Mouse (Mus musculus) skeletal muscle tissue, adult 2 months (tissue): ENCODE measurements around the gene Ubxn4.
"Not testable (repeated sequence)": the region's sequence is repeated elsewhere in the genome, so short reads cannot be mapped to it uniquely, and the experiment has no call there.

Experiments used
- DNase-seq: peaks from one replicate; pipeline ENCODE4 v3.0.0-alpha.2; 2012; ENCODE audit warnings: low read depth, low spot score

Ubxn4 gene

GRCm38 (mm10) chr1:128309043-128309442 is 65.3 kb downstream of the Ubxn4 start:
- no peak for DNase-seq

- DNase-seq, result no peak
These were observed 70.9 kb downstream of the Ubxn4 start for GRCm38 (mm10) chr1:128314665-128315064.

GRCm38 (mm10) chr1:128319266-128319665 is 75.5 kb downstream of the Ubxn4 start:
- not testable (repeated sequence) for DNase-seq

GRCm38 (mm10) chr1:128323026-128323643 is 79.4 kb downstream of the Ubxn4 start:
- no peak for DNase-seq

- DNase-seq, result no peak
These were observed 81.0 kb downstream of the Ubxn4 start for GRCm38 (mm10) chr1:128324776-128325175.

- no peak for DNase-seq
These were observed 83.4 kb downstream of the Ubxn4 start for GRCm38 (mm10) chr1:128327165-128327564.

GRCm38 (mm10) chr1:128328218-128328617 is 84.5 kb downstream of the Ubxn4 start, which contains the start of gene Lct:
TSS of gene Lct (minus strand) at chr1:128328318.
- no peak for DNase-seq
